Mouse (Mus musculus) embryonic facial prominence, embryonic 14.5 days (tissue): ENCODE measurements around the gene Irf2. TPM values are rescaled to one million over a fixed set of nuclear protein-coding genes. Genes with fewer than 3 reads are reported as not detected.

ENCODE experiments used
- ATAC-seq: fragments of 200-750 bp; cut with Nextera tagmentation; 2 replicates; pipeline ENCODE4 v1.8.0; 2017; ENCODE audit warnings: low read depth, moderate number of reproducible peaks, moderate TSS enrichment
- DNase-seq: peaks from one replicate; pipeline ENCODE4 v3.0.0-alpha.2; 2015; ENCODE audit warnings: low spot score
- H3K27ac ChIP-seq: fragments of 300-500 bp; sonication (generic); replicated peaks from 2 replicates; pipeline ENCODE4 v1.5.1; 2014; ENCODE audit warnings: low read depth, mild to moderate bottlenecking, low read length, moderate library complexity
- H3K27me3 ChIP-seq: fragments of 300-500 bp; sonication (generic); replicated peaks from 2 replicates; pipeline ENCODE4 v1.6.1; 2014; ENCODE audit warnings: low read length; ENCODE audit not compliant: control insufficient read depth, insufficient read depth
- H3K36me3 ChIP-seq: fragments of 300-500 bp; sonication (generic); 2 replicates; pipeline ENCODE4 v1.6.1; 2014; ENCODE audit warnings: low read length, mixed read lengths; ENCODE audit not compliant: control insufficient read depth, insufficient read depth
- H3K4me1 ChIP-seq: fragments of 300-500 bp; sonication (generic); 2 replicates; pipeline ENCODE4 v1.6.1; 2014; ENCODE audit warnings: antibody characterized with exemption, low read length; ENCODE audit not compliant: control insufficient read depth, insufficient read depth
- H3K4me2 ChIP-seq: fragments of 300-500 bp; sonication (generic); 2 replicates; pipeline ENCODE4 v1.6.1; 2014; ENCODE audit warnings: low read depth, mild to moderate bottlenecking, low read length, moderate library complexity, mixed read lengths
- H3K4me3 ChIP-seq: fragments of 300-500 bp; sonication (generic); 2 replicates; pipeline ENCODE4 v1.5.1; 2014; ENCODE audit warnings: low read depth, mild to moderate bottlenecking, low read length
- H3K9ac ChIP-seq: fragments of 300-500 bp; sonication (generic); 2 replicates; pipeline ENCODE4 v1.6.1; 2014; ENCODE audit warnings: low read depth, mild to moderate bottlenecking, low read length, moderate library complexity, mixed read lengths
- H3K9me3 ChIP-seq: fragments of 300-500 bp; sonication (generic); 2 replicates; pipeline ENCODE4 v1.6.1; 2016; ENCODE audit warnings: low read length; ENCODE audit not compliant: control insufficient read depth
- WGBS: fragments of 180-500 bp; shearing (Covaris S2); extraction: QIAGEN DNeasy Blood & Tissue Kit; methylation state at CpG from one replicate; pipeline ENCODE4 v1.1.7; 2014; 5-methylcytosine and 5-hydroxymethylcytosine counted together
- polyA plus RNA-seq: library from polyadenylated mRNA; unstranded; fragments of >200 nt; fragmentation: Nextera tagmentation; extraction: Ambion mirVana; gene quantifications from 2 replicates; pipeline ENCODE4 v1.2.1, GENCODE M21; 2014

Gene Irf2
- polyA plus RNA-seq, 1 experiment from 2014 or later: 15.3 TPM

DNA sequence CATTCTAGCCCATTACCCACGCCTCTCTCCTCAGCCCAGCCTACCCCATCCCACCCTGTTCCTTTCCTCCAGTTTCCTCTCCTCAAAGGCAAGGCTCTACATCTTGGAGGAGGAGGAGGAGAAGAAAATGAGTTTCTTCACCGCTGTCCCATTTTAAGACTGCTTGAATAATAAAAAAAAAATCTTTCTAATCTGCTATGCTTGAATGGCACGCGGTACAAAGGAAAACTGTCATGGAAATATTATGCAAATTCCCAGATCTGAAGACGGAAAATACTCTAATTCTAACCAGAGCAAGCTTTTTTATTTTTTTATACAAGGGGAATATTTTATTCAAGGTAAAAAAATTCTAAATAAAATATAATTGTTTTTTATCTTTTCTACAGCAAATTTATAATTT is 107.4 kb downstream of the Irf2 start:
- no peaks in the 10 kb centered on the region for H3K9me3 ChIP-seq
- H3K36me3 ChIP-seq: peaks cover 19% of the 10 kb centered on the region
- H3K27ac ChIP-seq: no peak overlapping the region
- H3K9ac ChIP-seq: no peak overlapping the region
- H3K4me1 ChIP-seq: 0 out of 2 replicates have a peak, but pooled peaks cover 3% of the 10 kb centered on the region
- H3K4me3 ChIP-seq: no peak overlapping the region
- H3K4me2 ChIP-seq: no peak overlapping the region
- 91% methylated on average over 5 of the region's 5 CpGs for WGBS
- DNase-seq (no peak), ATAC-seq (no peak)
- no peaks in the 10 kb centered on the region for H3K27me3 ChIP-seq

DNA sequence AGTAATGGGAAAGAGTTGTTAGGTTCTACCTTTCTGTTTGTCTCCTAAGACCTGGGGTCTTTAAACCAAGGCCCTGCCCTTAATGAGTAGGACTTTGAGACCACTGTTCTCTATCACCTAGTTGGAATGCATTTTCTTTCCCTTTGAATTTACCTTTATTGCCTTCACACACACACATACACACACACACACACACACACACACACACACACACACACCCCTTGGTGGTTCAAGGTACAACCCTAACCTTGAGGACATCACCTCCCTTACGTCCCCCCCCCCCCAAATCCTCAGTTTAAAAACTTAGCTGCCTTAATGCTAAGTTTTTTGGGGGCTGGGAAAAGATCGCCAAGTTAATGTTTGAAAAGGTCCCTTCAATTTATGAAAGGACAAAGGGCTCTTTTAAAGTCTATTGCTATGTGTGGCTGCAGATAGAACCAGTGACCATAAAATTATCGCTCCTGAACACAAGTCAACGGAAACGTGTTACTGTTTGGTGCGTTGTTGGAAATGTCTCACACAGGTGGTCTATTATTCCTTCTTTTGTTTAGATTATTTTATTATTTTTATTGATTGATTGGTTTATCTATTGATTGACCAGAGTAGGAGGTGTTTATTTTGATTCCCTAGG is 108.6 kb downstream of the Irf2 start:
- Histone ChIP-seq H3K36me3 (peaks cover 19% of the 10 kb centered on the region), H3K9me3 (no peaks in the 10 kb centered on the region), H3K27me3 (no peaks in the 10 kb centered on the region), H3K4me1 (no peaks in the 10 kb centered on the region), H3K9ac (no peak overlapping the region), H3K4me3 (no peak overlapping the region), H3K27ac (no peak overlapping the region), H3K4me2 (no peak overlapping the region)
- 89% methylated on average over 6 of the region's 6 CpGs for WGBS
- ATAC-seq (no peak), DNase-seq (no peak)

GRCm38 (mm10) chr8:46848931-46849330 is 109.4 kb downstream of the Irf2 start:
- no peak overlapping the region for H3K4me3 ChIP-seq
- 69% methylated on average over 6 of the region's 6 CpGs for WGBS

DNA sequence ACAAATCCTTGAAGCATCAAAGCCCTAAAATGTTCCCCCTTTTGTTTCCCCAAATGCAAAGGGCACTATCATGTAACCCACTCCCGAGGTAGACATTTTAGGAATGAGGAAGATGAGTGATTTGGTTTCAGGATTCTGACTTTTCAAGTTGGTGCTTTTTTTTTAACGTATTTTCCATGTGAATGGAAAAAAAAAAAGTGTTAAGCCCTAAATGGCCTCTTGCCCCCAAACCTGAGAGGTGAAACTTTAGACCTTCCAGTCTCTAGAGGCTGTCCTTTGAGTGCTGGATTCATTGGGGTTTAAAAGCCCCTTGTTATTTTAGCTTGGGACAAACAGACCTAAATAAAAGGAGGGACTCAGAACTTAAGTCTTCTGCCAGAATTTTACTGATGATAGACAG is 109.9 kb downstream of the Irf2 start:
- no peaks in the 10 kb centered on the region for H3K9me3 ChIP-seq
- no peaks in the 10 kb centered on the region for H3K4me1 ChIP-seq
- no peak for ATAC-seq
- 24% methylated on average over 2 of the region's 2 CpGs for WGBS
- no peak overlapping the region for H3K9ac ChIP-seq
- no peak for DNase-seq
- no peaks in the 10 kb centered on the region for H3K27me3 ChIP-seq
- no peak overlapping the region for H3K27ac ChIP-seq
- H3K36me3 ChIP-seq: peaks cover 19% of the 10 kb centered on the region
- no peak overlapping the region for H3K4me2 ChIP-seq
- no peak overlapping the region for H3K4me3 ChIP-seq

More at GRCm38 (mm10) chr8:46848931-46849330, 109.4 kb downstream of the Irf2 start:
- DNase-seq (no peak), ATAC-seq (peak; percentile 45; the same call in 1 of the 2 replicates)
- H3K27me3 ChIP-seq: no peaks in the 10 kb centered on the region
- peaks cover 19% of the 10 kb centered on the region for H3K36me3 ChIP-seq
- no peaks in the 10 kb centered on the region for H3K9me3 ChIP-seq
- H3K4me1 ChIP-seq: no peaks in the 10 kb centered on the region
- no peak overlapping the region for H3K27ac ChIP-seq
- no peak overlapping the region for H3K4me2 ChIP-seq
- no peak overlapping the region for H3K9ac ChIP-seq

DNA sequence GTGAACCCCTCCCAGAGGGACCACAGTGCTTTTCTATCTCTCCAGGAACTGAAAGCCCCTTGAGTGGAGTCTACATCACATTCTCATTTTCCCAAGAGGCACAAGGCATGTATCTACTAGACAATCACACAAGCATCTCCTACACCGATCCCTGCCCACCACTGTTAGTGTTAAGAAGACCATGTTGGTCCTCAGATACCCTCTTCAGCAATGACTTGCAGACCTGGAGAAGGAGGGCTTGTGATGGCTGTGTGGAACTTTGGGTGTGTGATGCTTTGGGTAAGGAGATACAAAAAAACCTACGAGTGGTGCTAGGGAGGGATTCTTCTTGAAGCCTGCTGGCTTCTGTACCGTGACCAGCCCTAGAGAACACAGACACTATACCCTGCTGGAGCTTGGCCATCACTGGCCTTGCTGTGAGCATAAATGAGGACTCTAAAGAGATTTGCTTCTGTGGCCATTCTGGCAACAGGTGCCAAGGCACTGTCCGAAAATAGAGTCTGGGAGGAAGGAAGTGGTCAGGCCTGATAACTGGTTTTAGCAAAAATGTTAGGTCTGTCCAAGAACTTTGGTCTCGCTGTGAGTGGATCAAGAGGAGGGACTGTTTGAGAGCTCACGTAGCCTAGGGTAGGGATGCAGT is 110.8 kb downstream of the Irf2 start:
- H3K27ac ChIP-seq: no peak overlapping the region
- 82% methylated on average over 6 of the region's 6 CpGs for WGBS

GRCm38 (mm10) chr8:46851560-46851959 is 112.0 kb downstream of the Irf2 start:
- Histone ChIP-seq H3K27ac (no peak overlapping the region), H3K4me2 (no peak overlapping the region), H3K36me3 (peaks cover 8% of the 10 kb centered on the region), H3K4me3 (no peak overlapping the region), H3K9me3 (no peaks in the 10 kb centered on the region), H3K27me3 (no peaks in the 10 kb centered on the region), H3K9ac (no peak overlapping the region), H3K4me1 (no peaks in the 10 kb centered on the region)
- ATAC-seq (no peak), DNase-seq (no peak)
- WGBS: 83% methylated on average over 4 of the region's 4 CpGs

More for the DNA sequence above, 110.8 kb downstream of the Irf2 start:
- Histone ChIP-seq H3K9ac (no peak overlapping the region), H3K4me3 (no peak overlapping the region), H3K4me1 (no peaks in the 10 kb centered on the region), H3K4me2 (no peak overlapping the region), H3K27me3 (no peaks in the 10 kb centered on the region), H3K9me3 (no peaks in the 10 kb centered on the region), H3K36me3 (peaks cover 19% of the 10 kb centered on the region)
- ATAC-seq (no peak), DNase-seq (no peak)

- Histone ChIP-seq H3K4me2 (no peak overlapping the region), H3K27me3 (no peaks in the 10 kb centered on the region), H3K36me3 (0 out of 2 replicates have a peak, but pooled peaks cover 3% of the 10 kb centered on the region), H3K4me3 (no peak overlapping the region), H3K9ac (no peak overlapping the region), H3K9me3 (no peaks in the 10 kb centered on the region), H3K4me1 (no peaks in the 10 kb centered on the region), H3K27ac (no peak overlapping the region)
- WGBS: 61% methylated on average over 11 of the region's 11 CpGs
- DNase-seq: no peak
- ATAC-seq: peak; percentile 37; the same call in 1 of the 2 replicates
These were observed 112.8 kb downstream of the Irf2 start for GRCm38 (mm10) chr8:46852377-46852776.

GRCm38 (mm10) chr8:46859164-46859846 is 119.8 kb downstream of the Irf2 start:
- peak; percentile 55; the same call in 1 of the 2 replicates for ATAC-seq
- WGBS: 46% methylated on average over 7 of the region's 7 CpGs
- DNase-seq: peak; percentile 67

More at GRCm38 (mm10) chr8:46859164-46859846, 119.8 kb downstream of the Irf2 start:
- Histone ChIP-seq H3K9me3 (0 out of 2 replicates have a peak, but pooled peaks cover 6% of the 10 kb centered on the region), H3K4me1 (peaks cover 5% of the 10 kb centered on the region; the same call in 1 of the 2 replicates), H3K4me2 (no peak overlapping the region), H3K27me3 (no peaks in the 10 kb centered on the region), H3K4me3 (no peak overlapping the region), H3K9ac (no peak overlapping the region), H3K27ac (no peak overlapping the region), H3K36me3 (no peaks in the 10 kb centered on the region)
